Mouse (Mus musculus): ENCODE data around the gene Pex5l. TPM values are rescaled to one million over a fixed set of nuclear protein-coding genes. Genes with fewer than 3 reads are reported as not detected.

The Pex5l gene
- polyA plus RNA-seq, 1 experiment from 2014 or later: 0.07 TPM

- Histone ChIP-seq H3K9me3 (replicated peaks; ENCODE audit: control insufficient read depth, low read length) (no peaks in the 10 kb centered on the region), H3K27ac (ENCODE audit: low read depth, low read length) (no peak overlapping the region), H3K4me2 (no peak overlapping the region), H3K4me3 (ENCODE audit: low read depth, low read length) (no peak overlapping the region), H3K9ac (ENCODE audit: low read depth, low read length) (no peak overlapping the region), H3K36me3 (ENCODE audit: control insufficient read depth, insufficient read depth, low read length) (no peaks in the 10 kb centered on the region), H3K27me3 (ENCODE audit: control insufficient read depth, insufficient read depth, low read length) (no peaks in the 10 kb centered on the region), H3K4me1 (ENCODE audit: control insufficient read depth, insufficient read depth, low read length) (no peaks in the 10 kb centered on the region)
- ATAC-seq (replicated peaks; ENCODE audit: insufficient number of reproducible peaks, low FRiP score, low TSS enrichment): no peak
- WGBS (ENCODE audit: insufficient replicate concordance): 62% methylated on average over 9 of the region's 9 CpGs
Measured at GRCm38 (mm10) chr3:33098550-33099295, 44.3 kb downstream of the Pex5l start.

GRCm38 (mm10) chr3:33093646-33094045 is 49.4 kb downstream of the Pex5l start:
- no peak for ATAC-seq (replicated peaks; ENCODE audit: insufficient number of reproducible peaks, low FRiP score, low TSS enrichment)
- H3K9me3 ChIP-seq (replicated peaks; ENCODE audit: control insufficient read depth, low read length): no peaks in the 10 kb centered on the region
- H3K36me3 ChIP-seq (ENCODE audit: control insufficient read depth, insufficient read depth, low read length): no peaks in the 10 kb centered on the region
- no peak overlapping the region for H3K27ac ChIP-seq (ENCODE audit: low read depth, low read length)
- no peaks in the 10 kb centered on the region; the same call in 1 of the 2 replicates for H3K27me3 ChIP-seq (ENCODE audit: control insufficient read depth, insufficient read depth, low read length)
- H3K9ac ChIP-seq (ENCODE audit: low read depth, low read length): no peak overlapping the region
- H3K4me3 ChIP-seq (ENCODE audit: low read depth, low read length): no peak overlapping the region
- WGBS (ENCODE audit: insufficient replicate concordance): 65% methylated on average over 6 of the region's 6 CpGs
- H3K4me1 ChIP-seq (ENCODE audit: control insufficient read depth, insufficient read depth, low read length): no peaks in the 10 kb centered on the region
- no peak overlapping the region for H3K4me2 ChIP-seq

GRCm38 (mm10) chr3:33090001-33090400 is 53.0 kb downstream of the Pex5l start:
- no peaks in the 10 kb centered on the region for H3K36me3 ChIP-seq (ENCODE audit: control insufficient read depth, insufficient read depth, low read length)
- no peak overlapping the region for H3K9ac ChIP-seq (ENCODE audit: low read depth, low read length)
- H3K27ac ChIP-seq (ENCODE audit: low read depth, low read length): no peak overlapping the region
- H3K4me2 ChIP-seq: peak overlapping the region; percentile 27; the same call in 1 of the 2 replicates
- 41% methylated on average over 9 of the region's 9 CpGs for WGBS (ENCODE audit: insufficient replicate concordance)
- no peaks in the 10 kb centered on the region for H3K4me1 ChIP-seq (ENCODE audit: control insufficient read depth, insufficient read depth, low read length)
- no peaks in the 10 kb centered on the region for H3K9me3 ChIP-seq (replicated peaks; ENCODE audit: control insufficient read depth, low read length)
- ATAC-seq (replicated peaks; ENCODE audit: insufficient number of reproducible peaks, low FRiP score, low TSS enrichment): no peak
- H3K27me3 ChIP-seq (ENCODE audit: control insufficient read depth, insufficient read depth, low read length): no peaks in the 10 kb centered on the region; the same call in 1 of the 2 replicates
- no peak overlapping the region for H3K4me3 ChIP-seq (ENCODE audit: low read depth, low read length)

DNA sequence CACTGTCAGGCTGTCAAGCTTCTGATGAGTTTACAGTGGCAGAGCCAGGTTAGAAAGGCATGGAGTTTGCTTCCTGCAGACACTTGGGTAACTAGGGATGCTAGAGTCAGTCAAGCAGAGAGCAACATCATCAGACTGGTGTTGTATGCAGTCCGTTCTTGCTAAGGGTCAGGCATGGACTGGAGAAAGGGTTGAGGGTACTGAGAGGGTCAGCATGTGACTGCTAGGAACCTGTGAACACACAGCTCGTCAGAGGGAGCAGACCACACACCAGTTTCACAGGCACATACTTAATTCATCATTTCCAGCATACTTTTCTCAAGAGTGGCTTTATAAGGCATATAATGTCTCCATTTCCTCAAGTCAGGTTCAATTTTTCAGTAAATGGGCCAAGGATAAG is 53.6 kb downstream of the Pex5l start:
- Histone ChIP-seq H3K27ac (ENCODE audit: low read depth, low read length) (no peak overlapping the region), H3K27me3 (ENCODE audit: control insufficient read depth, insufficient read depth, low read length) (no peaks in the 10 kb centered on the region; the same call in 1 of the 2 replicates), H3K4me3 (ENCODE audit: low read depth, low read length) (no peak overlapping the region), H3K4me2 (no peak overlapping the region), H3K9ac (ENCODE audit: low read depth, low read length) (no peak overlapping the region), H3K36me3 (ENCODE audit: control insufficient read depth, insufficient read depth, low read length) (no peaks in the 10 kb centered on the region), H3K4me1 (ENCODE audit: control insufficient read depth, insufficient read depth, low read length) (no peaks in the 10 kb centered on the region), H3K9me3 (replicated peaks; ENCODE audit: control insufficient read depth, low read length) (no peaks in the 10 kb centered on the region)
- WGBS (ENCODE audit: insufficient replicate concordance): 62% methylated on average over 2 of the region's 2 CpGs
- no peak for ATAC-seq (replicated peaks; ENCODE audit: insufficient number of reproducible peaks, low FRiP score, low TSS enrichment)

DNA sequence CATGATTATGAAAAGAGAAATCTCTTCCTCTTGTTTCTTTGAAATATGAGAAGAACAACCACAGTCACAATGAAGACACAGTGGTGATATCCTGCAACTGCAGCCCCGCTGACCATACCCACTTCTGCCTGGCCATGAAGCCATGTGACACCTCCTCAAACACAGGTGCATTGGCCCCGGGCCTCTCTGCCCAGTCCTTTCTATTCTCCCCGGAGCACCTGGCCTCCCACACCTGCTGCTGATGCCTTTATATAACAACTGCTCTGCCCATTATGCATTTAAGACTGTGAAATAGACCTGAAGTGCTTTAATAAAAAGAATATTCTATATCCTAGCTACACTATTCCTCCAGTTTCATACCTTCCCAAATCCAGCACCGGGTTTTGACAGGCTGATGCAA is 54.8 kb downstream of the Pex5l start:
- no peaks in the 10 kb centered on the region for H3K36me3 ChIP-seq (ENCODE audit: control insufficient read depth, insufficient read depth, low read length)
- no peaks in the 10 kb centered on the region for H3K9me3 ChIP-seq (replicated peaks; ENCODE audit: control insufficient read depth, low read length)
- WGBS (ENCODE audit: insufficient replicate concordance): 56% methylated on average over 4 of the region's 4 CpGs
- H3K9ac ChIP-seq (ENCODE audit: low read depth, low read length): no peak overlapping the region
- no peak overlapping the region for H3K27ac ChIP-seq (ENCODE audit: low read depth, low read length)
- H3K4me2 ChIP-seq: no peak overlapping the region
- H3K4me3 ChIP-seq (ENCODE audit: low read depth, low read length): no peak overlapping the region
- ATAC-seq (replicated peaks; ENCODE audit: insufficient number of reproducible peaks, low FRiP score, low TSS enrichment): no peak
- no peaks in the 10 kb centered on the region for H3K4me1 ChIP-seq (ENCODE audit: control insufficient read depth, insufficient read depth, low read length)
- no peaks in the 10 kb centered on the region; the same call in 1 of the 2 replicates for H3K27me3 ChIP-seq (ENCODE audit: control insufficient read depth, insufficient read depth, low read length)

- WGBS (ENCODE audit: insufficient replicate concordance): 22% methylated on average over 8 of the region's 8 CpGs
- H3K36me3 ChIP-seq (ENCODE audit: control insufficient read depth, insufficient read depth, low read length): no peaks in the 10 kb centered on the region
- H3K4me3 ChIP-seq (ENCODE audit: low read depth, low read length): peak overlapping the region; percentile 23; the same call in 1 of the 2 replicates
- H3K27ac ChIP-seq (ENCODE audit: low read depth, low read length): no peak overlapping the region
- H3K4me2 ChIP-seq: peak overlapping the region; percentile 54
- ATAC-seq (replicated peaks; ENCODE audit: insufficient number of reproducible peaks, low FRiP score, low TSS enrichment): no peak; the same call in 1 of the 2 replicates
- no peaks in the 10 kb centered on the region; the same call in 1 of the 2 replicates for H3K4me1 ChIP-seq (ENCODE audit: control insufficient read depth, insufficient read depth, low read length)
- no peaks in the 10 kb centered on the region for H3K9me3 ChIP-seq (replicated peaks; ENCODE audit: control insufficient read depth, low read length)
- 0 out of 2 replicates have a peak overlapping the region, but pooled peaks have one; percentile 10 for H3K9ac ChIP-seq (ENCODE audit: low read depth, low read length)
- no peaks in the 10 kb centered on the region for H3K27me3 ChIP-seq (ENCODE audit: control insufficient read depth, insufficient read depth, low read length)
Measured at GRCm38 (mm10) chr3:33082806-33083338, 60.2 kb downstream of the Pex5l start.

DNA sequence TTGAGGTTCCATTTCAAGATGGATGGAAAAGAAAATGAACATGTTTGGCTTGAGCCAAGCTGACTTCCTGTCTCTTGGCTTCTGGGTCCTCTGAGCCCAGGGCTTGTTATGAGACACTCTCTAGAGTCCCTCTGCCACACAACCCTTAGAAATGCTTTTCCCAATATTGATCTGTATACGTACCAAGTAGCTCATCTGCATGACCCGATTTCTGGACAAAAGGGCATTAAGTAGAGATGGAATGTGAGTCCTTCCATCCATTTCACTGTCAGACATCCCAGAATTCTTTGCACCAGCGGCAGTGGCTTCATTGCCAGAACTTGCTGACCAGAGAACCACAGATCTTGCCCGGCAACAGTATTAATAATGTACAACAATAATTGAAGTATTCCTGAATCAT is 61.3 kb downstream of the Pex5l start:
- Histone ChIP-seq H3K4me1 (ENCODE audit: control insufficient read depth, insufficient read depth, low read length) (no peaks in the 10 kb centered on the region; the same call in 1 of the 2 replicates), H3K36me3 (ENCODE audit: control insufficient read depth, insufficient read depth, low read length) (no peaks in the 10 kb centered on the region), H3K9ac (ENCODE audit: low read depth, low read length) (no peak overlapping the region), H3K27me3 (ENCODE audit: control insufficient read depth, insufficient read depth, low read length) (no peaks in the 10 kb centered on the region), H3K4me3 (ENCODE audit: low read depth, low read length) (no peak overlapping the region), H3K27ac (ENCODE audit: low read depth, low read length) (no peak overlapping the region), H3K4me2 (no peak overlapping the region), H3K9me3 (replicated peaks; ENCODE audit: control insufficient read depth, low read length) (no peaks in the 10 kb centered on the region)
- 80% methylated on average over 4 of the region's 4 CpGs for WGBS (ENCODE audit: insufficient replicate concordance)
- no peak for ATAC-seq (replicated peaks; ENCODE audit: insufficient number of reproducible peaks, low FRiP score, low TSS enrichment)

DNA sequence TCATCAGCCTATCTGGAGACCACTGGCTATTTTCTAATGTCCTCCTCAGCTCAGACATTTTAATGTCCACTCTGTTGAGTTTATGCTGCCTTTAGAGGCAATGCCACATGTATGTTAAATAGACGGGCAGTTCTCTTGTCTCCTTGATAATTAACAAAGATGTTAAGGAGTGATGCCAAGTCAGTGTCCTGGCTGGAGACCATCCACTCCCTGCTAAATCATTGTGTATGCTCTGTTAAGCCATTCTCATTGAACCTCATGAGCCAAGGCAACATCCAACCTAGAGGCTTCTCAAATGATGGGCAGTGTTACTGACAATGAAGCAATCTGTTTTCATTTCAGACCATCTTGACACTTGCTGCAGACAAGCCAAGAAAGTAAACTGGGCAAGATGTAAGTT is 63.4 kb downstream of the Pex5l start:
- no peak overlapping the region for H3K27ac ChIP-seq (ENCODE audit: low read depth, low read length)
- no peaks in the 10 kb centered on the region for H3K27me3 ChIP-seq (ENCODE audit: control insufficient read depth, insufficient read depth, low read length)
- H3K4me3 ChIP-seq (ENCODE audit: low read depth, low read length): no peak overlapping the region
- H3K4me1 ChIP-seq (ENCODE audit: control insufficient read depth, insufficient read depth, low read length): no peaks in the 10 kb centered on the region; the same call in 1 of the 2 replicates
- H3K9ac ChIP-seq (ENCODE audit: low read depth, low read length): no peak overlapping the region
- H3K4me2 ChIP-seq: no peak overlapping the region
- H3K9me3 ChIP-seq (replicated peaks; ENCODE audit: control insufficient read depth, low read length): no peaks in the 10 kb centered on the region
- no peaks in the 10 kb centered on the region for H3K36me3 ChIP-seq (ENCODE audit: control insufficient read depth, insufficient read depth, low read length)
- ATAC-seq (replicated peaks; ENCODE audit: insufficient number of reproducible peaks, low FRiP score, low TSS enrichment): no peak
- WGBS (ENCODE audit: insufficient replicate concordance): 84% methylated on average over 1 of the region's 1 CpGs

Measured in heart, embryonic 11.5 days (tissue).